17 mouse cellular contexts compared by ENCODE assay signal in the genomic region with DNA sequence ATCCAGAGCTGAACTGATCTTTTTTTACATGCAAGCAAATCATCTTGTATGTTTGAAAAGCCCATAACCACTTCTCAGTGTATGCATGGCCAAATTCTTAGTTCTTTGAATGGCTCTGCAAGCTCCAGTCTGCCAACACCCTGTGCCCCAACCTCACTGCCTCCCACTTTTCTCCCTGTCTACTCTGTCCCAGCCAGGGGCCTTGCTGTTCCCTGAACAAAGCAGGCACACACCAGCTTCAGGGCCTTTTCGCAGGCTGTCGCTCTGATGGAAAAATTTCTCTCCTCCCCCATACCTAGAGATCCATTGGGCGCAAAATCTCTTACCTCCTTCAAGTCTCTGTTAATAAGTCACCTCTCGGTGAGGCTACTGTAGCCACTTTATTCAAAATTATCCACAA.
"Had no signal": no experiment of that assay in that cellular context is flagged by ENCODE, and none has a peak within 500 bp of the region (broad histone marks: within the 10 kb centered on the region; RNA-seq: fewer than 3 reads in every experiment).

No protein-coding gene starts in this region.

- H3K4me3 ChIP-seq: lung, embryonic 15.5 days; megakaryocyte, embryonic 14.5 days; midbrain, embryonic 13.5 days; midbrain, embryonic 15.5 days; neural tube, embryonic 13.5 days; stomach, embryonic 15.5 days had no signal

- H3K27ac ChIP-seq: lung, embryonic 15.5 days; macrophage; midbrain, embryonic 13.5 days; midbrain, embryonic 15.5 days; neural tube, embryonic 13.5 days; stomach, embryonic 15.5 days; stomach, postnatal 0 days had no signal

- H3K36me3 ChIP-seq: lung, embryonic 15.5 days; midbrain, embryonic 13.5 days; midbrain, embryonic 15.5 days; neural tube, embryonic 13.5 days; stomach, embryonic 15.5 days had no signal

- ATAC-seq: lung, postnatal 0 days; midbrain, embryonic 13.5 days; midbrain, embryonic 15.5 days had no signal

- H3K27me3 ChIP-seq: lung, embryonic 15.5 days; megakaryocyte, embryonic 14.5 days; midbrain, embryonic 13.5 days; midbrain, embryonic 15.5 days; neural tube, embryonic 13.5 days; stomach, embryonic 15.5 days had no signal

- H3K4me2 ChIP-seq: lung, embryonic 15.5 days; midbrain, embryonic 11.5 days; midbrain, embryonic 13.5 days; midbrain, embryonic 15.5 days; neural tube, embryonic 13.5 days; stomach, embryonic 15.5 days had no signal

- H3K9me3 ChIP-seq: lung, embryonic 15.5 days; midbrain, embryonic 13.5 days; midbrain, embryonic 15.5 days; neural tube, embryonic 13.5 days; stomach, embryonic 15.5 days had no signal

- H3K9ac ChIP-seq: lung, embryonic 15.5 days; midbrain, embryonic 13.5 days; midbrain, embryonic 15.5 days; neural tube, embryonic 13.5 days; stomach, embryonic 15.5 days had no signal

- DNase-seq: lung, adult 2 months; lung, postnatal 14 days; lung, postnatal 36 days; right cerebral cortex, postnatal 14 days; thymus, adult 2 months; thymus, postnatal 25 days; thymus, postnatal 4 days had no signal

- H3K4me1 ChIP-seq: lung, embryonic 15.5 days; megakaryocyte, embryonic 14.5 days; midbrain, embryonic 13.5 days; midbrain, embryonic 15.5 days; stomach, embryonic 15.5 days had no signal
